Mouse (Mus musculus) gonadal fat pad, adult 2 months (tissue): ENCODE measurements around the gene Dmrtc2. TPM values are rescaled to one million over a fixed set of nuclear protein-coding genes. Genes with fewer than 3 reads are reported as not detected.

ENCODE experiments used
- DNase-seq: peaks from one replicate; pipeline ENCODE4 v3.0.0-alpha.2; 2012; ENCODE audit warnings: low read depth
- polyA plus RNA-seq: library from polyadenylated mRNA; depleted of rRNA; stranded (reverse); fragments of >200 nt; gene quantifications from 2 replicates; pipeline ENCODE4 v1.2.3, GENCODE M21; 2012; rRNA removed

Dmrtc2 gene
- polyA plus RNA-seq, 1 experiment, result 0.38 TPM

DNA sequence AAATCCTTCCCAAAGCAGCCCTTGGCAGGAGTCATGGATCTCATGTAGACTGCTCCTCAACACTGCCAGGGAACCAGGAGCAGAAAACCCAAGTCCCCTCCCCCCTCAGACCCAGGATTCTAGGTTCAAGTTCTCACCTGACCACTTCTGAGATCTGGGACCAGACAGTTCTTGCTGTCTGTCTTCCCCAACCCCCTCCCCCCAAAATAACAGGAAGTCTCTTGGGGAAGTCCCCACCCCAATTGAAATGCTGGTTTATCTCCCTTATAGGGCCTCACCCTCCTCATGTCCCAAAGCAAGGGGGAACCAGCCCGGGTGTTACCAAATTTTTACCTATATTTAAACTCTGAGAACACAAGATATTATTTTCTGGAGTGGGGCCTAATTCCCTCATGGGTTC is 32.0 kb downstream of the Dmrtc2 start:
- no peak for DNase-seq

DNA sequence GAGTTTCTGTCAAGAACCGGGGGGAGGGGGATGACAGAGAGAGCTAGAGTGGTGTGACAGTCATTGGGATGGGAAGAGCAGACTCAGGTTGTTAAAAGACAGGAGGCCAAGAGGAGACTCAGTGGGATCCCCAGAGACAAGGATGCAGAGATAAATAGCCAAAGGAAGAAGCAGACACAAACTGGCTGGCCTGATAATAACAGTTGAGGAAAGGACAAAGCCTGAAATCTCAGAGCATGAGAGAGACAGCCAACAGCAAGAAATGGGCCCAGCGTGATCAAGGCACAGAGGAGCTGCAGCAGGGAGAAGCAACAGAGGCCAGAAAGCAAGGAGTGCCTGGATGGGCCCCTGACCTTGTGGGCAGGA is 32.4 kb downstream of the Dmrtc2 start:
- DNase-seq, result no peak

DNA sequence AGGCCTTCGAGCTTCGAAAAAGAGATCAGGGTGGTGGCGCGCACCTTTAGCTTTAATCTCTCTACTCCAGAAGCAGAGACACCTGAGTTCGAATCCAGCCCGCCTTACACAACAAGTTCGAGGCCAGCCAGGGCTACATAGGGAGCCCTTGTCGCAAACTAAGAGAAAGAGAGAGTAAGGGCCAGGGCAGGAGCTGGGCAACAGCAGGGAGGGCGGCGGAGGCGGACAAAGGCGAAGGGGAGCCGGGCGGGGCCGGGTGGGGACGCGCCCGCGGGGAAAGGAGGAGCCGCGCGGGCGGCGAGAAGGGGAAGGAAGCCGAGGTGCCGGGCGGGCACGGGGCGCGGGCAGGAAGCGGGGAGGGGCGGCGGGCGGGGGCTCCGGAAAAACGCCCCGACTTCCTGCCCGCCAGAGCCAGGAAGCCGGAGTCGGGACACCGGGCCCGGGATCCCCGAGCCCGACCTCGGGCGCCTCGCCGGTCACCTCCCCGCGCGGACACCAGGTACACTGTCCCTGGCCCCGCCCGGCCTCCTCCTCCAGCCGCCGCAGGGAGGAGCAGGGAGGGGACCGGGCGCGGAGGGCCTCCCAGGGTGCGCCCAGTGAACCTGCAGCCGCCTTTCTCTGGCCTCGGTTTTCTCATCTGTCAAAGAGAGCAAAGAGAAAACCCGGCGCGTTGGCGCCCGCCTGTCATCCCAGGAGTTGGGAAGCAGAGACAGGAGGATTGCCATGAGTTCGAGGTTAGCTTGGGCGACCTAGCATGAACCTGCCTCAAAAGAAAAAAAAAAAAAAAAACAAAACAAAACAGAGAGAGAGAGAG is 33.0 kb downstream of the Dmrtc2 start, which contains the start of gene Arhgef1:
TSS of gene Arhgef1 (plus strand) at position 283 of the 814 bp plus-strand sequence.
- DNase-seq, result no peak

DNA sequence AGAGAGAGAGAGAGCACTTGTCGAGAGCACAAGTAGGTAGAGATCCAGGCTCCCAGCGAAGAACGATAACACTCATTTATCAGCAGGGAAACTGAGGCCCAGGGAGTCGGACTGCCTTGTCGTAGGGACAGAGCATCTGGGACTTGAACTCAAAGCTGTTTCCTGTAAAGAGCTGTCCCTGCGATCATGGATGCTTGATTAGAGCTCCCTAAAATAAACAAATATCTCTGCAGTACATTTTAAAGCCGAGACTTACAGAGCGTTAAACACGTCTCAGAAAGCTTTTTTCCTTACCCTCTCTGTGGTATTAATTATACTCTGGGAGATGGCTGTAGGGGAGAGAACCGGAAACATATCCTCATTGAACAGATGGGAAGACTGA is 33.6 kb downstream of the Dmrtc2 start:
- no peak for DNase-seq

DNA sequence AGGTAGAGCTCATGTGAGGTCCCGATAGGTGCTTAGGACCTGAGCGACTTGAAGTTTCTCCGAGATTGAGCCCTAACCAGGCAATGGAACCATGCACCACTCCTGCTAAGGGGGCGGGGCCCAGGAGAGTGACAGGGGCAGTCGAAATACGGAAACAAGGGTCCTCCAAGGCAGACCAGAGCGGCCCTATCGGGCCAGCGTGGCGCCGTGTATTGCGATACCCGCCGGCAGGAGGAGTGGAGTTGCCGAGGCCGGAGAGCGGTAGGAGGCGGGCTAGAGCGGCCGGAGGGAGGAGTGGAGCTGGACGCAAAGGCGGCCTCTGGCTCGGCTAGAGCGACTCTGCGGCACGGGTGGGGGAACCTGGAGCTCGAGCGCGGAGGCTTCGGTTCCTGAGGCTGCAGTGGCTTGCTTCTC is 34.2 kb downstream of the Dmrtc2 start:
- DNase-seq, result peak; percentile 66

DNA sequence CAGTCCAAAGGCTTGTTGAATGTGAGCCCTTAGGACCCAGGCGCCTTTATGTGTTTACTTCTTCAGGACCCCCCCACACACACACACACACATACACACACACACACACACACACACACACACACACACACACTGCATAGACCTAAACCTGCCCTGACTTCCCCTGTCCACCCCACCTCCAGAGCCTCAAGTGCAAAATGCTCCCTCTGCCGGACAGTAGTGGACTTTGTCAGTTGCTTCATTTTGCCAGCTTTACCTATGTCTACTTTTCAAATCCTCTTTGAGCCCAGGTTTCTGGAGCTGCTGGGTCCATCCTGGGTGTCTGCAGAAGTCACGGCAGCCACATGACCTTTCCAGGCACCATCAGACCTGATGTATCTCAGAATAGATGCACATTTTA is 35.1 kb downstream of the Dmrtc2 start:
- no peak for DNase-seq

DNA sequence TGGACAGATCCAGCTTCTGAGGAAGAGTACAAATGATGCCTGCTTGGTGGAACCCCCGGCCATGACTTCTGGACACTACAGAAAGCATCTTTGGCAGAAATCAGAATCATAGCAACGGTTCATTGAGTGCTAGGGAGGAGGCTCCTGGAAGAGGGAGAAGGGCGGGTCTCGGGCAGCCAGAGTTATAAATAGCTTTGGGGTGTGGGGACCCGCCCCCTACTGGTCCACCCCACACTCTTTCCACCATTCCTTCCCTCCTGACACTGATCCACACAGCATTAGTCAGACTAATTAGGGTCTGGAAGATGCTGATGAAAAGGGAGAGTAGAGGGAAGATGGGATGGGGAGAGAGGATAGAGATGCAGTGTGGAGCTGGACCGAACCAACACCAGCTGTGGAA is 36.7 kb downstream of the Dmrtc2 start:
- DNase-seq, result no peak

DNA sequence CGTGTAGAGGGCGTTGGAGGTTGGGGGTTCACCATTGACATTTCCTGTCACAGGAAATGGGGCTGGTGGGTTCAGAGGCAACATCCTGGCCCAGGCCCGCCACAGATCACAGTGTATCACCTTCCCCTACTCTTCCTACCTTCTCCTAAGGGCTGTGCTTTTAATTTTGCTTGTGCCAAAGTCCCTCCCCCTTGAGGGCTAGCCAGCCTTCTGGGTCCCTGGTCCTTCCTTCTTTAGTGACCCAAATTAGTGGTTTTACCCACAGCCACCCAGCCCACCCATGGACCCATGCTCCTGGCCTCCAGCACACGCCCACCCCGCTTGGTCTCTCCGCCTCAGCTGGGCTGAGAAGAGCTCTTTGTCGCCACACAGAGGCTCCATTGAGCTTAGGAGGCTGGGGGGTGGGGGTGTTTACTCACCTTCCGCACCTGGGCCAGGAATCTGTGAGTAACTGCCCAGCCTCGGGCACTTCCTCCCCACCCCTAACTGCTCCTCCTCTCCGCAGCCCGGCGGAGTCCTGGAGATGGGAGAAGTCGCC is 37.4 kb downstream of the Dmrtc2 start:
- DNase-seq, result no peak

DNA sequence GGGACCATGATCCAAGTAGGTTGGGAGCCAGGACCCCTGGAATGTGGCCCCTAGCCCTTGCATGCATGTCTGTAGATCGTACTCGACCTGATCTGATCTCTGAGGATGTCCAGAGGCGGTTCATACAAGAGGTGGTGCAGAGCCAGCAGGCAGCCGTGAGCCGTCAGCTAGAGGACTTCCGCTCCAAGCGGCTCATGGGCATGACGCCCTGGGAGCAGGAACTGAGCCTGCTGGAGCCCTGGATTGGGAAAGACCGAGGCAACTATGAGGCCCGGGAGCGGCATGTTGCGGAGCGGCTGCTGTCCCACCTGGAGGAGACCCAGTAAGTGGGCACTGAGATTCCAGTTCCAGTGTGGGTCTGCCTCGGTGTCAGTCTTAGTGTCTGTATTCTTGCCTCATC is 42.6 kb downstream of the Dmrtc2 start:
- DNase-seq, result no peak

DNA sequence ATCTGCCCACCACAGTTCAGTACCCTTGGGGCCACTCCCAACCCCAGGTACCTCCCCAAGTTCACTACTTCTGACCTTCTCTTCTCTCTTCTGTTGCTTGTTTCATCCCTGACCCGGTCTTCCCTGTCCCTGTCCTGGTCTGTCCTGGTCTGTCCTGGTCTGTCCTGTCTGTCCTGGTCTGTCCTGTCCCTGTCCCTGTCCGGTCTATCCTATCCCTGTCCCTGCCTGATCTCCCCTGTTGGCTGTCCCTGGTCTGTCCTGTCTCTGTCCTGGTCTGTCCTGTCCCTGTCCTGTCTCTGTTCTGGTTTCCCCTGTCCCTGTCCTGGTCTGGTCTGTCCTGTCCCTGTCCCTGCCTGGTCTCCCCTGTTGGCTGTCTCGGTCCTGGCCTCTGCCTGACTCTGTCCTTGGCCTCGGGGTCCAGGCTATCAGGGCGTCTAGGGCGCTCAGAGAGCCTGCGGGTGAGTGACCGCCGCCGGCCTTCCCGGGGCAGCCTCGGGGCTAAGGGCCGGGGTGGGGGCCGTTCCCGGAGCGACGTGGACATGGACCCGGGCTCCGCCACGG is 49.0 kb downstream of the Dmrtc2 start:
- DNase-seq, result no peak

DNA sequence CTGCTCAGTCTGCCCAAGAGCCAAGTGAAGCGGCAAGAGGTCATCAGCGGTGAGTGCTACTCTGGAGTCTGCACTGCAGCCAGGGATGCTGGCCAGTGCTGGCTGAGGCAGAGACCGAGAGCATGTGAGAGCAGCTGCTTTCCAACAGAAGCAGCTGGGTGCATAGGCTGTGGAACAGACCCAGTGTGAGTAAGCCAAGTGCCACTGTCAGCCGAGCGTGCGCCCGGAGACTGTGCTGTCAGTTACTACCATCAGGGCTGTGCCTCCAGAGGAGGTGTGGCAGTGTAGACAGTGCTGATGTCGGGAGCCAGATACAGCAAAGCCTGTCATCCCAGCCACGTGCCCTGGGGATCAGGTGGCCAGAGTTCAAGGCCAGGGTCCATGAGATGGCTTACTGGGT is 49.9 kb downstream of the Dmrtc2 start:
- no peak for DNase-seq

Other genes starting within 250 kb of the Dmrtc2 start
- gene Lypd3, start 233.5 kb upstream of the Dmrtc2 start, polyA plus RNA-seq, result 1.5 and 1.9 TPM in 2 replicates
- 0.58 TPM in 1 of 2 replicates, not detected in the other for gene Tex101, start 193.4 kb upstream of the Dmrtc2 start, polyA plus RNA-seq
- 0.18 TPM in 1 of 2 replicates, not detected in the other for gene BC049730, start 160.8 kb upstream of the Dmrtc2 start, polyA plus RNA-seq
- gene Gm4763, start 143.1 kb upstream of the Dmrtc2 start, polyA plus RNA-seq, result 0.25 TPM in 1 of 2 replicates, not detected in the other
- 1.1 and 3.3 TPM in 2 replicates for gene Cd177, start 109.7 kb upstream of the Dmrtc2 start, polyA plus RNA-seq
- gene Ceacam10, start 92.9 kb upstream of the Dmrtc2 start, polyA plus RNA-seq, result 533 and 579 TPM in 2 replicates
- 2.1 and 2.2 TPM in 2 replicates for gene Gm9844, start 7.8 kb upstream of the Dmrtc2 start, polyA plus RNA-seq
- 1.4 and 2.8 TPM in 2 replicates for gene Lypd4, start 116 bp upstream of the Dmrtc2 start, polyA plus RNA-seq
- gene Rps19, start 14.3 kb downstream of the Dmrtc2 start, polyA plus RNA-seq, result 468 and 584 TPM in 2 replicates
- gene Cd79a, start 27.3 kb downstream of the Dmrtc2 start, polyA plus RNA-seq, result 2.5 and 4.3 TPM in 2 replicates
- 139 and 146 TPM in 2 replicates for gene Arhgef1, start 32.9 kb downstream of the Dmrtc2 start, polyA plus RNA-seq
- not detected in 2 replicates for gene Gm4881, start 74.4 kb downstream of the Dmrtc2 start, polyA plus RNA-seq
- gene Rabac1, start 102.7 kb downstream of the Dmrtc2 start, polyA plus RNA-seq, result 741 and 777 TPM in 2 replicates
- gene Atp1a3, start 135.9 kb downstream of the Dmrtc2 start, polyA plus RNA-seq, result 3.0 TPM in 2 replicates
- 15.1 and 15.7 TPM in 2 replicates for gene Grik5, start 202.3 kb downstream of the Dmrtc2 start, polyA plus RNA-seq
- gene Zfp574, start 202.5 kb downstream of the Dmrtc2 start, polyA plus RNA-seq, result 15.9 and 21.7 TPM in 2 replicates